Mouse (Mus musculus): ENCODE measurements at regions not wholly inside any gene's neighbourhood (a gene's known extent, or its start where the extent isn't known, plus 50 kb on each side); places are given as distances from the start of the nearest gene placed in this dataset.
"Not testable (repeated sequence)": the region's sequence is repeated elsewhere in the genome, so short reads cannot be mapped to it uniquely, and the experiment has no call there.

GRCm38 (mm10) chrX:19765946-19766345, 284.8 kb upstream of the Tex13c3 start:
- in situ Hi-C loops (cut with MboI, MseI): loop anchor here (25.0 kb wide), 1 partner anchor 1596 kb away; no protein-coding TSS in a partner anchor

DNA sequence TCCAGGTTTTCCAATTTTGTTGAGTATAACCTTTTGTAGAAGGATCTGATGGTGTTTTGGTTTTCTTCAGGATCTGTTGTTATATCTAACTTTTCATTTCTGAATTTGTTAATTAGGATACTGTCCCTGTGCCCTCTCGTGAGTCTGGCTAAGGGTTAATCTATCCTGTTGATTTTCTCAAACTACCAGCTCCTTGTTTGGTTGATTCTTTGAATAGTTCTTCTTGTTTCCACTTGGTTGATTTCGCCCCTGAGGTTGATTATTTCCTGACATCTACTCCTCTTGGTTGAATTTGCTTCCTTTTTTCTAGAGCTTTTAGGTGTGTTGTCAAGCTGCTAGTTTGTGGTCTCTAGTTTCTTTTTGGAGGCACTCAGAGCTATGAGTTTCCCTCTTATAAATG, 270.4 kb upstream of the Tex13c3 start:
- in situ Hi-C loops (cut with MboI, MseI): loop anchor here (25.0 kb wide), 1 partner anchor 1611 kb away; no protein-coding TSS in a partner anchor

DNA sequence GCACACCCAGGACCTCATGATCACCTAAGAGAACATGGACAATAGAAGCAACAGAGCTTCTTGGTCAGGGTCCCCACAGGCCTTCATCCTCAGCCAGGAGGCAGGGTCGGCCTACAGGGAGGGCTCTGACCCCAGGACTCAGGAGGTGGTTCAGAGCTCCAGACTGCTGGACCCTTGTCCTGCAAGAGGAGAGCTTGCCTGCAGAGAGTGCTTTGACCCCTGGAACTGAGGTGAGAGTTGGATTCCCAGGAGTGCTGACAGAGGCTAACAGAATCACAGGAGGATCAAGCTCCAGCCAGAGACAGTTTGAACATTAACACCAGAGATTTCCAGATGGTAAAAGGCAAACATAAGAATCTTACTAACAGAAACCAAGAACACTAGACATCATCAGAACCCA, 227.9 kb upstream of the Tex13c3 start:
- in situ Hi-C loops (cut with MboI, MseI): not testable (repeated sequence)

DNA sequence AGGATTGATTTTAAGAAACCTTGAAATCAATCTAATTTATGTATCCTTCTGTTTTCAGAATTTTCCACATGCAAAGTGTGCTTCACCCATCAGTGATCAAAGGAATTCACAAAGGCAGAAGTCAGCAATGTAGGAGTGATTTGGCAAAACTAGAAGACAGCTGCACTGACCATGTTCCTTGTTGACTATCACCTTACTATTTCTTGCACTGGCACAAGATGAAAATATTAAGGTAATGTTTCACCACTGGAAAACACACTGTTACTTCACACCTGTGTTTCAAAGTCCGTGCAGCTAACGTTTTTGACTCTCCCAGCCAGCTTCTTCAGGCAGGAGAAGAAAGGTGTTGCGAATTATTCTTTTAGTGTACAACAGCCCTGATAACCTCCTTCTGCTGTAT, 221.4 kb upstream of the Tex13c3 start:
- in situ Hi-C loops (cut with MboI, MseI): no loop called here

DNA sequence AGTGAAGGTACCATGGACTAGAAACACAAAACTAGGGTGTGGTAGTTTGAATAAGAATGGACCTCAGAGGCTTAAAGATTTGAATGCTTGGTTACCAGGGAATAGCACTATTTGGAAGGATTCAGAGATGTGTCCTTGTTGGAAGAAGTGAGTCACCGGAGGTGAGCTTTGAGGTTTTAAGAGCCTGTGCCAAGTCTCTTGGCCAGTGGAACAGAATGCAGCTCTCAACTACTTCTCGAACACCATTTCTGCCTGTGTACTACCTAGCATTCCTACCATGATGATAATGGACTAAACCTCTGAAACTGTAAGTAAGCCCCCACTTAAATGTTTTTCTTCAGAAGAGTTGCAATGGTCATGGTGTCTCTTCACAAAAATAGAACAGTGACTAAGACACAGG, 219.2 kb upstream of the Tex13c3 start:
- in situ Hi-C loops (cut with MboI, MseI): no loop called here

DNA sequence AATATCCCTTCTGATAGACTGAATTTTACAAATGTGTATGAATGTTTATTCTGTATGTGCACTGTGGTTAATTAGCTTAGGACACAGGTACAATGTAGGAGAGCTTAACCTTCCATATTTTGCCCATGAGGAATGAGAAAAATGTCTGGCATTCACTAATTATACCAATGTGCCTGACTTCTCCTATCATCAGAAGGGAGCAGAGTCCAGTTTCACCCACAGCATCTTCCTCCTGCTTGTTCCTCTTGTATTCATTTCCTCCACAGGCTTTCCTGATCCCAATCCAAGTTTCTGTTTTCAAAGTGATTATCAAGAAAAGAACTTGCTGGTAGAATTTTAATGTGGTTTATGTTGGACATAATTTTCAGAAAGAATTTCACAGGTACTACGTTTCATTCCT, 206.4 kb upstream of the Tex13c3 start:
- in situ Hi-C loops (cut with MboI, MseI): no loop called here
